Mouse (Mus musculus) thymus, postnatal 4 days (tissue): ENCODE data around the gene Kctd3.

Experiments used
- DNase-seq: peaks from one replicate; pipeline ENCODE4 v3.0.0; 2021

Gene Kctd3

GRCm38 (mm10) chr1:189007980-189008324 is 311 bp upstream of the Kctd3 start:
- no peak for DNase-seq

DNA sequence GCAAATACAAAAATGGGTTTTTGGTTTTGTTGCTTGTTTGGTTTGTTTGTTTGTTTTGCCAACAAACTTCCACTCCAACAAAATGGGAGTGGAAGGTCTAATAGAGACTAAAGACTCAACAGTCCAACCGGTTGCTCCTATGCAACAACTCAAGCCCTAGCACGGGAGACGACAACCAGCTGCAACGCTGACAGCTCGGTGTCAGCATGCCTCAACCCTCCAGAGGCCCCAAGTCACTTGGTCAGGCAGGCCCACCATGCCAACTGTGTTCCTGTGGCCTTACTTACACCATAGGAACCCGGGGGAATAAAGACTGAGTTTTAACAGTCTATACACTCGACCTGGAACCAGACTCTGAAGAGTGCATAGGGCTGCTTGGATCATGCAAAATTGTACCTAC is 815 bp downstream of the Kctd3 start:
- DNase-seq = no peak

DNA sequence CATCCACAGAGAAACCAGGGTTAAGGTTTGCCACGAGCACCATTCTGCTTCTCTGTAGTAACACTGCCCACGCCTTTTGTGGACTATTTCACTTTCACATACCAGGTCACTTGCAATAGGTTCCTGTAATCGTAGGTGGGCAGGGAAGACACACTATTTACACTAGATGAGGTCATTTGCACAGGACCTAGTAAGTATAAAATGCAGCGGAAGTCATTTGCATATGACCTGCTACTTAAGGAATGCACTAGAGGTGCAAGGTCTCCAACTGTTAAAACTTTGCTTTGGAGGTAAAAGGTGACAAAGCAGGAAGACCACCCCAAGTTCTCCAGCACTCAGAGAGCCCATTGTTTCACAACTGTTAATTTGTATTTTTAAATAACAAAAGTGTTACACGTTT is 1.4 kb downstream of the Kctd3 start:
- DNase-seq = no peak

GRCm38 (mm10) chr1:189004774-189005173 is 2.9 kb downstream of the Kctd3 start:
- no peak for DNase-seq

GRCm38 (mm10) chr1:189001815-189002214 is 5.8 kb downstream of the Kctd3 start:
- no peak for DNase-seq

GRCm38 (mm10) chr1:188999981-189000380 is 7.7 kb downstream of the Kctd3 start:
- DNase-seq = no peak

- DNase-seq = no peak
Observed at GRCm38 (mm10) chr1:188997921-188998320, 9.7 kb downstream of the Kctd3 start.

DNA sequence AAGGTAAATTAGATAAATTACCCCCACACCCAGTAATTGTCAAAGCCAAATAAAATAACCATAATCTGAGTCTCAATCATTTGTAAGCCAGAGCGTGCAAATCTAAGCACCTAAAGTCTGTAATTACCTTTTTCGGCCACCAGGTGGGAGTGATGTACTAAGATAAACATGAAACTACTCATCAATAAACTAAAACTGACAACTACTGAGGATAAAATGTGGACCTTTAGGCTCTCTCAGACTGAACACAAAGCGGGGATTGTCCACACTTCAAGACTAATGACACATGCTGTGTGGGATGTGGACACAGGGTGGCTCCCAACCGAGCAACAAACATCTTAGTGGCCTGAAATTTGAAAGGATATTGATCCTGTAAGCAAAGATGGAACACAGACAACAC is 14.4 kb downstream of the Kctd3 start:
- peak; percentile 52 for DNase-seq

DNA sequence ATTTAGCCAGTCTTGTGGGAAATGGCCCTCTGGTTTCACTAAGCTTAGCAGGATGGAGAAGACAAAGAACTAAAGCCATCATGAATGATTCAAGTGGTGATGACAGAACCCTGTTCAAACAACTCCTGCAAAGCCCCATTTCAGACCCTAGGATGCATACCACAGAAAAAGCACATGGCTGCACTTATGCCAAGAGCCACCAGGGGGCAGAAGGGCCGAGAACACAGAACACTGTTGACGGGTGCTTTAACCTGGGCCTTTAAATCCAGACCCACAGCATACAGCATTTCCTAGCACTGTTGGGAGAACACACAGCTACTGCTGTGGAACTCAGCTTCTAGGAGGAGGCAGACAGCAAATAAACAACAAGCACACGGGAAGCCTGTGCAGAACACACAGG is 27.6 kb downstream of the Kctd3 start:
- DNase-seq = peak; percentile 78

DNA sequence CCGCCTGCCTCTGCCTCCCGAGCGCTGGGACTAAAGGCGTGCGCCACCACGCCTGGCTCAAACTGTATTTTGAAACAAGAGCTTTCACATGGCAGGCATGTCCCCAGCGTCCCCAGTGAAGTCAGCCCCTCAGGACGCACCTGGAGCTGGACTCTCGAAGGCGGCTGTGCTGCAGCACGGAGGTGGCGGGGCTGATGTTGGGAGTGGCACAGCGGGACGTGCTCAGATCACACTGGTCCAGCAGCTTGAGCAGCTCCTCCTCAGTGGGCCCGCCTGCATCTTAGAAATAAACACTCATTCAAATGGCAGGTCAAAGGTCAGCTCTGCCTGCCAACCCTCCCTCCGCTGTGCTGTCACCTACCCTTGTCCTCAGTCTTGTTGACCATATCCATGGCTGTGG is 33.7 kb downstream of the Kctd3 start:
- no peak for DNase-seq

DNA sequence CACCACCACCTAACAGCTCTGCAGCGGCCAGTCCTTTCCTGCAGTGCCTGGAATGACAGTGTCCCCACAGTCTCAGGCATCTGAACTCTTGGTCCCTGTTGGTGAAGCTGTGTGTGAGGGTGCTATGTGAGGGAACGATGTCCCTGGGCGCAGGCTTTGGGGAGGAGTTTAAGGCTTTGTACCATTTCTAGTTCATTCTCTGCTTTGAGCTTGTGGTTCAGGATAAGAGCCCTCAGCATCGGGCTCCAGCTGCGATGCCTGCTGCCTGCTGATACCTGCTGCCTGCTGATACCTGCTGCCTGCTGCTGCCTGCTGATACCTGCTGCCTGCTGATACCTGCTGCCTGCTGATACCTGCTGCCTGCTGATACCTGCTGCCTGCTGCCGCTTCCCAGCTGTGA is 34.6 kb downstream of the Kctd3 start:
- no peak for DNase-seq

GRCm38 (mm10) chr1:188952501-188952900 is 55.1 kb downstream of the Kctd3 start:
- DNase-seq = no peak

DNA sequence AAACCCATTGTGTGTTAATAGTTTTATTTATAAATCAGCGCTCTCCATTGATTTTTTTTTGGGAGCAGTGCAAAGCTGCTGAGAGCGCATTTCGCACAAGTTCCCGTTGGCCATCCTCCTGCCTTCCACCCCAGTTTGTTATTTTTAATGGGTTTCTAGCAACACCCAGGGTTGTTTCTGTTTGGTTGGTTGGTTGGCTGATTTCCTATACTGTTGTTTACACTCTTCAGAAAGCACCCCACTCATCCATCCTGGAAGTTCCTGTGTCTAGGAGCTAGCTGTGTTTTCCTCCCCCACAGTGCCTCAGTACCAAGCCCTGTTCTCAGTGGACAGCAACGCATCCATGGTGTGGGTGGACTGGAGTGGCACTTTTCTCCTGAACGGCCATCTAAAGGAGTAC is 56.5 kb downstream of the Kctd3 start:
- no peak for DNase-seq

DNA sequence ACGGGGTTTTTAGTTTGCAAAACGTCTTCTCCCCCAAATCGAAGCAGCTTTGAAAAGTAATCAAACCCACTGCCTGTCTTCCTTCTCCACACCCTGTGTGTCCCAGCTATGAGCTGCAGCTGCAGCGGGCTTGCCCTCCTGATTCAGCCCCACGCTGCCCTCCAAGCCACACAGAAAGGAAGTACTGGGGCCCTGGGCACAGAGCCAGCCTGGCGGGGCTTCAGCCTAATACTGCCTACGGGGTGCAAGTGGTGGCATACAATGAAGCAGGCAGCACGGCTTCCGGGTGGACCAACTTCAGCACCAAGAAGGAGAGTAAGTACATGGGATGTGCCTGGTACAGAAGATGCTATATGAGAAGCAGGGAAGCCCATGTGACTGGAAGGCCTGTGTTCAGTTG is 59.4 kb downstream of the Kctd3 start:
- peak; percentile 22 for DNase-seq

GRCm38 (mm10) chr1:188947794-188948193 is 59.8 kb downstream of the Kctd3 start:
- DNase-seq = peak; percentile 79

DNA sequence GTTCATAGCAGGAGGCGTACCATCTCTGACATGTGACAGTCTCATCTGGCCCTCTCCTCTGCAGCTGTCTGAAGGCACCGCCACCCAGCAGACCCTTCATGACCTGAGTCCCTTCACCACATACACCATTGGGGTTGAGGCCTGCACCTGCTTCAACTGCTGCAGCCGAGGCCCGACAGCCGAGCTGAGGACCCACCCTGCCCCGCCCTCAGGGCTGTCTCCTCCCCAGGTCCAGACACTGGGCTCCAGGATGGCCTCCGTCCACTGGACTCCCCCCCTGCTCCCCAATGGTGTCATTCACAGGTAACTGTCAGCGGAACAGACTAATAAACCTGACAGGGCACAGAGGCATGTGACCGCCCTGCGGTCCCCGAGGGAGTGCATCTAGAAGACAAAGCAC is 60.8 kb downstream of the Kctd3 start:
- DNase-seq = no peak

DNA sequence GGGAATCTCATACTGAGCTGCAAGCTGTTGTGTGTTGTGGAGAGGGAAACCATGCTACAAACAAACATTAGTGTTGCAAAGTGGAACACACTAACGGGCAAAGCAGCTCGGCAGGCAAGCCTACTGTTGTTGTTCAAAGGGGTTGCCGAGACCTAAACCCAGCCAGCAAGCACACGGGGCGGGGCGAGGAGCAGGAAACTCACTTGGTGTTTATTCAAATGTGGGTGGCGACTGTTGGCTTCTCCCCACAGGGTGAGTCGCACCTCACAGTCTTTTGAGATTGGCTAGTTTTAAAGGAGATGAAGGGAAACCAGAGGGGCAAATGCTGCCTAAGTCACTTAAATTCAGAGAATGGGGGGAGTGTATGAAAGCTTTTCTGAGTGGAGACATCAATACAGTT is 62.3 kb downstream of the Kctd3 start:
- DNase-seq = peak; percentile 71

- DNase-seq = no peak
Observed at GRCm38 (mm10) chr1:188937246-188937780, 70.3 kb downstream of the Kctd3 start.
